Mouse (Mus musculus): Measurements from ENCODE around the gene Hdlbp. TPM values are rescaled to one million over a fixed set of nuclear protein-coding genes. Genes with fewer than 3 reads are reported as not detected.

The Hdlbp gene
- polyA plus RNA-seq, 1 experiment from 2014 or later = 88.7 TPM

Other genes starting within 250 kb of the Hdlbp start
- gene Sned1, start 243.0 kb downstream of the Hdlbp start, polyA plus RNA-seq (2016; fragmentation: Nextera tagmentation; extraction: Ambion mirVana) = 0.52 and 1.4 TPM in 2 replicates
- 17.4 and 17.5 TPM in 2 replicates for gene Mterf4, start 172.9 kb downstream of the Hdlbp start, polyA plus RNA-seq (2016; fragmentation: Nextera tagmentation; extraction: Ambion mirVana)
- gene Ppp1r7, start 136.0 kb downstream of the Hdlbp start, polyA plus RNA-seq (2016; fragmentation: Nextera tagmentation; extraction: Ambion mirVana) = 58.6 and 59.6 TPM in 2 replicates
- 9.7 and 10.0 TPM in 2 replicates for gene Pask, start 135.3 kb downstream of the Hdlbp start, polyA plus RNA-seq (2016; fragmentation: Nextera tagmentation; extraction: Ambion mirVana)
- gene Ano7, start 104.9 kb downstream of the Hdlbp start, polyA plus RNA-seq (2016; fragmentation: Nextera tagmentation; extraction: Ambion mirVana) = 0.11 and 0.39 TPM in 2 replicates
- gene Farp2, start 33.3 kb upstream of the Hdlbp start, polyA plus RNA-seq (2016; fragmentation: Nextera tagmentation; extraction: Ambion mirVana) = 1.2 and 1.5 TPM in 2 replicates
- gene Stk25, start 179.8 kb upstream of the Hdlbp start, polyA plus RNA-seq (2016; fragmentation: Nextera tagmentation; extraction: Ambion mirVana) = 60.1 and 65.0 TPM in 2 replicates
- 8.7 TPM in 2 replicates for gene Bok, start 206.8 kb upstream of the Hdlbp start, polyA plus RNA-seq (2016; fragmentation: Nextera tagmentation; extraction: Ambion mirVana)